Mouse (Mus musculus): ENCODE measurements around the gene Dtymk. TPM values are rescaled to one million over a fixed set of nuclear protein-coding genes. Genes with fewer than 3 reads are reported as not detected.
"Not testable (repeated sequence)": the region's sequence is repeated elsewhere in the genome, so short reads cannot be mapped to it uniquely, and the experiment has no call there.

The Dtymk gene
- 110 and 114 TPM in 2 replicates for polyA plus RNA-seq (2015; fragmentation: Nextera tagmentation; extraction: Ambion mirVana)

DNA sequence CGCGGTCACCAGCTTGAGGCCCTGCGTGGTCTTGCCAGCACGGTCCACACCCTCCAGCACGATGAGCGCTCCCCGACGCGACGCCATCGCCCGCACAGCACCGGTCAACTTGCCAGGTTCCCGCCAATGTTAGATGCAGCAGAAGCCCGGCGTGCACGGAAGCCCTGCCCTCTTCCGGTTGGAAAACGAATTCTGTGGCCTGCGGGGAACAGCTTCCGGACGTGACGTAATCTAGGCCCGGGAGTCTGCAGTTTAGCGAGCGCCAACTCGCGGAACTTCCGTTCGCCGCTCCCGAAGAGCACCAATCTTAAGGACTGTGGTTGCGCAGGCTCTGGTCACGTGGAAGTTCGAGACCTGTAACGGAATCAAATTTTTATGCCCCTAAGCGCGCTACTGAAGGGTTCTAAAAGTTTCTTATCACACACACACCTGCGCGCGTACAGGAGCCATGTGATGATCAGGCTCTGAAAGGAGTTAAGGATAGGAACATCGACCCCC, at the start of gene Dtymk:
TSS of gene Dtymk (minus strand) at position 194 of the 498 bp plus-strand sequence.
- peak within 1 kb of the TSS; percentile 97 for H3K4me2 ChIP-seq
- peaks cover 41% of the 10 kb centered on the region for H3K36me3 ChIP-seq (replicated peaks)
- H3K4me1 ChIP-seq (replicated peaks) = peaks cover 74% of the 10 kb centered on the region
- H3K9ac ChIP-seq = peak within 1 kb of the TSS; percentile 73
- H3K27me3 ChIP-seq = no peaks in the 10 kb centered on the region
- H3K9me3 ChIP-seq (replicated peaks) = no peaks in the 10 kb centered on the region
- peak within 1 kb of the TSS; percentile 91 for H3K4me3 ChIP-seq (replicated peaks)
- WGBS (ENCODE audit: insufficient replicate concordance) = under 1% methylated on average over 42 of the region's 42 CpGs
- ATAC-seq (ENCODE audit: insufficient read depth) = peak; percentile 58
- H3K27ac ChIP-seq (replicated peaks) = peak within 1 kb of the TSS; percentile 99

DNA sequence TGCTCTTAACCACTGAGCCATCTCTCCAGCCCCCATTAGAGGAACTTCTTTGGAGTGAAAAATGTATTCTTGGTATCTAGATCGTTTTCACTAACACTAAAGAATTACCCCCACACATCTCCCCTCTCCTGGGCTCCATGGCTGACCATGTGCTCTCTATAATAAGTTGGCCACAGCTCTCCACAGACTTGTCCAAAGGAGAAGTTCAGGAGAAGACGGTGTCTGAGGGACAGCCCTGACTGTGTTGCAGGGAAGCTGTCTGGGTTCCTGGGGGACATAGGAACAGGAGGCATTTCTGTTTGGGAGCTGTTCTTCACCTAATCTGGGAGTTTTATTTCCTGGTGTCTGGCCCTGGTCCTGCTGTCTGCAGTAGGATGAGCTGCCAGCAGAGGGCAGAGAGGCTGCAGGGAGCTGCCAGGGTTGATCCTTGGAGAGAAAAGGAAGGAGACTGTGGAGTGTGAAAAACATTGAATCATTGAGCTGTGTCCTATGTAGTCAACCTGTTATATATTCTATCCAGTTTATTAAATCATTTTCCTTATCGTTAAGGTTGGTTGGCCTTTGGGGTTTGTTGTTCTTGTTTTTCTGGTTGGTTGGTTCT, 44.1 kb upstream of the Dtymk start:
- H3K27ac ChIP-seq (replicated peaks); H3K9ac ChIP-seq; H3K4me2 ChIP-seq; H3K36me3 ChIP-seq (replicated peaks); H3K9me3 ChIP-seq (replicated peaks); H3K4me3 ChIP-seq (replicated peaks); ATAC-seq (ENCODE audit: insufficient read depth); H3K4me1 ChIP-seq (replicated peaks); H3K27me3 ChIP-seq: not testable (repeated sequence)
- 52% methylated on average over 2 of the region's 3 CpGs for WGBS (ENCODE audit: insufficient replicate concordance)

DNA sequence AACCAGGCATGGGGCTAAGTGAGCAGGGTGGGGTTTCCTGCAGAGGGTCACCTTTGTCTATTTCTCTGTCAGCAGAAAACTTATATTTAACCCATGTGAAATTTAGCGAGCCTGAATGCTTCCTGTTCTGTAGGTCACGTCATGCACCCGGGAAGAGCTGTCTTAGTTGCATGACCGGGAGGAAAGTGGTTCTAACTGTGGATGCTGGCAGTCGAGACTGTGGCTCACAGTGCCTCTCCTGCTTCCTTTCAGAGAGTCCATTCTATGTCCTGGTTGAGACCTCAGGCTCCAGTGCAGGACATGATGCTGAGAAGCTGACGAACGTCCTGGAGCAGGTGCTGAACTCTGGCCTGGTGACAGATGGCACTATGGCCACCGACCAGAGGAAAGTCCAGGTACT, 36.8 kb upstream of the Dtymk start:
- H3K27me3 ChIP-seq; ATAC-seq (ENCODE audit: insufficient read depth); H3K4me1 ChIP-seq (replicated peaks); H3K9me3 ChIP-seq (replicated peaks); H3K36me3 ChIP-seq (replicated peaks); H3K4me2 ChIP-seq; H3K9ac ChIP-seq; H3K4me3 ChIP-seq (replicated peaks); H3K27ac ChIP-seq (replicated peaks): not testable (repeated sequence)
- 80% methylated on average over 8 of the region's 8 CpGs for WGBS (ENCODE audit: insufficient replicate concordance)

DNA sequence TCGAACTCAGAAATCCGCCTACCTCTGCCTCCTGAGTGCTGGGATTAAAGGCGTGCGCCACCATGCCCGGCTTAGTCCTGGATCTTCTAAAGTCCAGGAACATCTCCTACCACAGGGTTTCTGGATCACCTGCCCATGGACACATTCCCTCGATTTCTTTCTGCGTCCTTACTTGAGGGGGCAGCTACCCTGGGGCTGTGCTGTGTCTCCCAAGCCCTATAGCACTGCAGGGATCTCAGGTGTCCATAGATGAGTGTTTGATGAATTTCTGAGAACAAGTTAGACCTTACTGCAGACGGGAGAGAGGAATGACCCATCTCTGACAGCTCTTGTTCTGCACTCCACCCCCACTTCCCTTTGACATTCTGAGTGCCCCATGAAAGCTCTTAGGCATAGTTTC, 35.6 kb upstream of the Dtymk start:
- H3K4me1 ChIP-seq (replicated peaks) = no peaks in the 10 kb centered on the region
- H3K27ac ChIP-seq (replicated peaks) = no peak overlapping the region
- no peak overlapping the region for H3K4me2 ChIP-seq
- no peak overlapping the region for H3K9ac ChIP-seq
- H3K27me3 ChIP-seq = no peaks in the 10 kb centered on the region
- H3K4me3 ChIP-seq (replicated peaks) = no peak overlapping the region
- WGBS (ENCODE audit: insufficient replicate concordance) = 79% methylated on average over 8 of the region's 8 CpGs
- H3K9me3 ChIP-seq (replicated peaks) = no peaks in the 10 kb centered on the region
- no peak for ATAC-seq (ENCODE audit: insufficient read depth)
- H3K36me3 ChIP-seq (replicated peaks) = peaks cover 8% of the 10 kb centered on the region; the same call in 1 of the 2 replicates

DNA sequence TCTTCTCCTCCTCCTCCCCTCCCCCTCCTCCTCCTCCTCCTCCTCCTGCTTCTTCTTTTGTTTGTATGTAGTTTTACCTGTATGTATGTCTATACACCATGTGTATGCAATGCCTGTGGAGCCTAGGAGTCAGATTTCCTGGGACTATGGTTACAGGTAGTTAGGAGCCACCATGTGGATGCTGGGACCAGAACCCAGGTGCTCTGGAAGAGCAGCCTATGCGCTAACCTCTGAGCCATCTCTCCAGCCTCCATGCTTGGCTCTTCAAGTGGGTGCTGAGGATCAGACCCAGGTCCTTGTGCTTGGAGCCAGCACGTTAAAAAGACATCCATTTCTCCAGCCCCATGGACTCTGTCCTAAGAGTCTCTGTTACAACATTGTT, 34.8 kb upstream of the Dtymk start:
- no peak for ATAC-seq (ENCODE audit: insufficient read depth)
- Histone ChIP-seq H3K36me3 (replicated peaks) (peaks cover 8% of the 10 kb centered on the region; the same call in 1 of the 2 replicates), H3K27me3 (no peaks in the 10 kb centered on the region), H3K27ac (replicated peaks) (no peak overlapping the region), H3K4me3 (replicated peaks) (no peak overlapping the region), H3K4me2 (no peak overlapping the region), H3K9me3 (replicated peaks) (no peaks in the 10 kb centered on the region), H3K4me1 (replicated peaks) (no peaks in the 10 kb centered on the region), H3K9ac (no peak overlapping the region)
- 80% methylated on average over 2 of the region's 2 CpGs for WGBS (ENCODE audit: insufficient replicate concordance)

DNA sequence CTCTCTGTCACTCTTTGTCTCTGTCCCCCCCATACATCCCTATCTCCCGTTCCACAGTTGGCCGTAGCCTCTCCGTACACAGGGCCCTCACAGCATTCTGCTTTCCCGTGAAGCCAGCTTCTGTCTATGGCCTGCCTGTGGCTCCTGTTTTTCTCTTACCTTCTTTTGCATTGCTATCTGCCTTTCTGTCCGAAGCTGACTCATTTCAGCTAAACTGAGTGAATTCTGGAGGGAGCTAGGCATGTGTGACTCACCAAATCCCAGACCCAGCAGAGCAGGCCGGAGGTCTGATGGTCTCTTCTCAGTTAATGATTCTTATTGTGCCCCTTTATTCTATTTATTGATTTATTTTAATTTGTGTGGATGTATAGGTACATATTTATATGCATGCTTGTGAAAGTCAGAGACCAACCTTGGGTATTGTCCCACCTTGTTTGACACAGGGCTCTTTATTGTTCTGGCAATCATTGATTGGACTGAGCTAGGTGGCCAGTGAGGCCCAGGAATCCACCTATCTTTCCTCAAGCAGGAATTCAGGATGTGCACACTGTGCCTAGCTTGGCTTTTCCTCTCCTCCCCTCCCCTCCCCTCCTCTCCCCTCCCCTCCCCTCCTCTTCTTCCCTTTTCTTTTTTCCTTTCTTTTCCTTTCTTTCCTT, 34.3 kb upstream of the Dtymk start:
- Histone ChIP-seq H3K4me2 (no peak overlapping the region), H3K36me3 (replicated peaks) (peaks cover 8% of the 10 kb centered on the region; the same call in 1 of the 2 replicates), H3K9ac (no peak overlapping the region), H3K9me3 (replicated peaks) (no peaks in the 10 kb centered on the region), H3K4me3 (replicated peaks) (no peak overlapping the region), H3K27ac (replicated peaks) (no peak overlapping the region), H3K27me3 (no peaks in the 10 kb centered on the region), H3K4me1 (replicated peaks) (no peaks in the 10 kb centered on the region)
- WGBS (ENCODE audit: insufficient replicate concordance) = 75% methylated on average over 6 of the region's 6 CpGs
- ATAC-seq (ENCODE audit: insufficient read depth) = no peak

DNA sequence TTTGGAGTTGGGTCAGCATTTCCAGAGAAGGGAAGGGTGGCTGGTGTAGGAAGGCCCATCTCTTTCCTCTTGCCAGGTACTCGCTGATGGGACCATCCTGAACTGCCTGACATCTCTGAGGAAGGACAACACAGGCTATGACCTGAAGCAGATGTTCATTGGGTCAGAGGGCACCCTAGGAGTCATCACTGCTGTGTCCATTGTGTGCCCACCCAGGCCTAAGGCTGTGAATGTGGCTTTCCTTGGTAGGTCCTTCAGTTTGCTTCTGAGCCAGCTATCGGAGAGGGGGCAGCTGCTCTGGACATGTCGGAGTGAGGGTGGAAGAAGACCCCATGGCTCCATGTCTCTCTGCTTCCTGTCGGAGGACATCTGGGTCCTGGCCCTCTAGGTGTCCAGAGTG, 33.5 kb upstream of the Dtymk start:
- Histone ChIP-seq H3K4me1 (replicated peaks) (no peaks in the 10 kb centered on the region), H3K27me3 (no peaks in the 10 kb centered on the region), H3K4me2 (no peak overlapping the region), H3K4me3 (replicated peaks) (no peak overlapping the region), H3K9ac (no peak overlapping the region), H3K9me3 (replicated peaks) (no peaks in the 10 kb centered on the region), H3K27ac (replicated peaks) (no peak overlapping the region), H3K36me3 (replicated peaks) (peaks cover 8% of the 10 kb centered on the region; the same call in 1 of the 2 replicates)
- ATAC-seq (ENCODE audit: insufficient read depth) = no peak
- 85% methylated on average over 4 of the region's 4 CpGs for WGBS (ENCODE audit: insufficient replicate concordance)

DNA sequence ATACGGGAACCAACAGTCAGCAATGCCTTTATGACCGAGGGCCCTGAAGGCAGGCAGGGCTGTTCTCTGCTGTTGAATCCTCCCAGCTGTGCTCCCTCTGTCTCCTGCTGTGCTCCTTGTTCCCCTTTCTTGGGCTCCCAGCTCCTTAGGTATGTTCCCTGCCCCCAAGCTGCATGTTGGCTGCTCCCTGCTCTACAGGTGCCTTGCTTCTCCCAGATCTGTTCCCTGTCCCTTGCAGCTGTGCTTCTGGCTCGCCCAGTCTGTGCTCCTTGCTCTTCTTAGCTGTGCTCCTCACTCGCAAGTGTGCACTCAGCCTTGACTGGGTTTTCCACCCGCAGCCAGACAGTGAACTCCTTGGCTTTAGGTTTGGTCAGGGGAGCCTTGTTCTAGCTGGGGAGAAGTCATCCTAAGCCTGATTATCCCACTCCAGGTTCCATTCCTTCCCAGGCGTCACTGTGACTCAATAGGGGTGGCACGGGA, 33.0 kb upstream of the Dtymk start:
- no peaks in the 10 kb centered on the region for H3K27me3 ChIP-seq
- WGBS (ENCODE audit: insufficient replicate concordance) = 67% methylated on average over 7 of the region's 7 CpGs

DNA sequence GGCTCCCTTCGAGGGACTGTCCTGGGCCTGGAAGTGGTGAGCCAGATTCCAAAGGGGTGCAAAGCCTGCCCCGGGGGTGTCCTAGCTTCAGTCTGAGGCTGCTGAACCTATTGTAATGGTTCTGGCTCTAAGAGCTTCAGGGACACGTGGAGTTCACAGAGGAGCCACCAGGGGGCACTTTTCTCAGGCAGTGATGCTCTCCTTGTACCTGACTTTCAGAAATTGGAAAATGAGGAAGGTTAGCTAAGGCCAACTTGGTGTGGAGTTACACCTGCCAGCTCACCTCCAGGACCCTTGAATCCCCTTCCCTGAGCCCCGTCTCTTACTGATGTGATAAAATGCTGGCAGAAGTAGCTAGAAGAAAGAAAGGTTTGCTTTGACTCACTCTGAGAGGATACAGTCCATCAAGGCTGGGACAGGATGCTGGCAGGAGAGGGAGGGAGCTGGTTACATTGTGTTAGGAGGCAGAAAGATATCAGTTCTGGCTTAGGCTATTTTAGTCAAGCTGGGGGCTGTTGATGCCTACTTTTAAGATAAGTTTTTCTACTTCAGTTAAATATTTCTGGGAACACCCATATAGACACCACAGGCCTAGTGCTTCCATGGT, 31.1 kb upstream of the Dtymk start:
- not testable (repeated sequence) for H3K4me3 ChIP-seq (replicated peaks); H3K4me1 ChIP-seq (replicated peaks); H3K9me3 ChIP-seq (replicated peaks); H3K27me3 ChIP-seq; H3K36me3 ChIP-seq (replicated peaks); H3K9ac ChIP-seq; ATAC-seq (ENCODE audit: insufficient read depth); H3K4me2 ChIP-seq; H3K27ac ChIP-seq (replicated peaks)
- whole genome bisulfite sequencing (ENCODE audit: insufficient replicate concordance) = 39% methylated on average over 3 of the region's 4 CpGs

More for the DNA sequence above, 33.0 kb upstream of the Dtymk start:
- Histone ChIP-seq H3K36me3 (replicated peaks) (peaks cover 8% of the 10 kb centered on the region; the same call in 1 of the 2 replicates), H3K4me1 (replicated peaks) (no peaks in the 10 kb centered on the region), H3K9me3 (replicated peaks) (no peaks in the 10 kb centered on the region), H3K4me3 (replicated peaks) (no peak overlapping the region), H3K4me2 (no peak overlapping the region), H3K9ac (no peak overlapping the region), H3K27ac (replicated peaks) (no peak overlapping the region)
- no peak for ATAC-seq (ENCODE audit: insufficient read depth)

DNA sequence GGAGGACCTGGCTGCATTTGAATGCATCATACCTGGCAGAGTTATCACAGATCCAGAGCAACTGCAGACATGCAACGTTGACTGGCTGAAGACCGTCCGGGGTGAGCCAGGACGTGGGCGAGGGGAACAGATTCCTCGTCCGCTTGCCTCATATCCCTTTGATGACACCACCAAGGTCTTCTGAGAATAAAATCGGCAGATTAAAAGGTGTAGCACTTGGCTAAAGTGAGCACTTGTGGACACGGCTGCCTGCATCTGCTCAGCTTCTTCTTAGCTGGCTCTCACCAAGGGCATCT, 24.8 kb upstream of the Dtymk start:
- Histone ChIP-seq H3K27me3 (no peaks in the 10 kb centered on the region), H3K27ac (replicated peaks) (peak overlapping the region; percentile 98; the same call in 1 of the 2 replicates), H3K9ac (no peak overlapping the region; the same call in 1 of the 2 replicates), H3K4me1 (replicated peaks) (peaks cover 34% of the 10 kb centered on the region), H3K4me2 (peak overlapping the region; percentile 80), H3K4me3 (replicated peaks) (peak overlapping the region; percentile 62), H3K36me3 (replicated peaks) (peaks cover 2% of the 10 kb centered on the region; the same call in 1 of the 2 replicates), H3K9me3 (replicated peaks) (no peaks in the 10 kb centered on the region)
- ATAC-seq (ENCODE audit: insufficient read depth) = no peak
- WGBS (ENCODE audit: insufficient replicate concordance) = 82% methylated on average over 9 of the region's 9 CpGs

DNA sequence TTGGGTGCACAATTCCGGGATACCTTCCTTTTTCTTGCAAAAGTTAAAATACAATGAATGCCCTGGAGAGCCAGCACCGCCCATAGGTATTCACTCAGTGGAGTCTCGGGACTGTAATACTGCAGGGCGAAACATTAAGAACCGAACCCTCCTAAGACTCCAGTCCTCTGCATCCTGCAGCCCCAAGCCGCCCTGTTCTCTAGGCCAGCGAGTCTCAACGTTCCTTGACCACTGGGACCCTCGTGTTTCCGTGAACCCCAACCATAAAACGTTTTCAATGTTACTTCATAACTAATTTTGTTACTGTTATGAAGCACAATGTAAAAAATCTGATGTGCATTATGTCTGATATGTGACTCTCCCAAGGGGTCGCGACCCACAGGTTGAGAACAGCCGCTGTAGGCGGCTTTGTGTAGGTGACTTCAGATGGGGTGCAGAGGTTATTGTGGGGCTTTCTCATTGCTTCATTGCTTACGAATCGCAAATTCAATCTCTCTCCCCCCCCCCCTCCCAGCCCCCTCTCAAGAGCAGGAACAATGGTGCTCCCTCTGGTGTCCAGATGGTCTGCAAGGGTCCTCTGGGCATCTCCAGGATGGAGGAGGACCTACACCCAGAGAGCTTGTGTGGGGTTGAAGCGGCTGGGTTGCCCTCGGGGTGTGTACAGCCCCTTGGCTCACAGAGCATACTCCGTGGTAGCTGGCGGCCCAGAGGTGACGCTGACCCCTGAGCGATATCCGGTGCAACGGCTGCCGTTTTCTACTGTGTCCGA, 24.2 kb upstream of the Dtymk start:
- Histone ChIP-seq H3K36me3 (replicated peaks) (peaks cover 8% of the 10 kb centered on the region), H3K27me3 (no peaks in the 10 kb centered on the region), H3K4me2 (peak overlapping the region; percentile 80), H3K27ac (replicated peaks) (peak overlapping the region; percentile 98), H3K4me1 (replicated peaks) (peaks cover 34% of the 10 kb centered on the region), H3K9ac (peak overlapping the region; percentile 58), H3K4me3 (replicated peaks) (peak overlapping the region; percentile 62), H3K9me3 (replicated peaks) (no peaks in the 10 kb centered on the region)
- 47% methylated on average over 27 of the region's 27 CpGs for WGBS (ENCODE audit: insufficient replicate concordance)
- ATAC-seq (ENCODE audit: insufficient read depth) = no peak

Data from liver, embryonic 15.5 days (tissue).